Mouse (Mus musculus) CD4-positive, CD25-positive, alpha-beta regulatory T cell, adult 4 months (primary cell): ENCODE data around the gene Lrrc49. TPM values are rescaled to one million over a fixed set of nuclear protein-coding genes. Genes with fewer than 3 reads are reported as not detected.

Experiments
- ATAC-seq: one replicate; pipeline ENCODE4 v1.8.0; 2017
- polyA plus RNA-seq, 2 experiments: library from polyadenylated mRNA; unstranded; fragments of 100-300 nt; shearing (Covaris generic); gene quantifications; one replicate each; pipeline ENCODE4 v1.2.1; 2017

The Lrrc49 gene
- polyA plus RNA-seq, 2 experiments from 2014 or later: 1.8 to 2.1 TPM

- ATAC-seq: no peak
Measured at GRCm38 (mm10) chr9:60672568-60672967, 15.4 kb downstream of the Lrrc49 start.

GRCm38 (mm10) chr9:60668886-60669285, 19.1 kb downstream of the Lrrc49 start:
- no peak for ATAC-seq

GRCm38 (mm10) chr9:60665535-60665934, 22.4 kb downstream of the Lrrc49 start:
- ATAC-seq: no peak

GRCm38 (mm10) chr9:60664866-60665265, 23.1 kb downstream of the Lrrc49 start:
- ATAC-seq: no peak

GRCm38 (mm10) chr9:60664385-60664784, 23.6 kb downstream of the Lrrc49 start:
- ATAC-seq: no peak

- no peak for ATAC-seq
Measured at GRCm38 (mm10) chr9:60662936-60663335, 25.0 kb downstream of the Lrrc49 start.

- ATAC-seq: no peak
Measured at GRCm38 (mm10) chr9:60653582-60653981, 34.4 kb downstream of the Lrrc49 start.

- ATAC-seq: no peak
Measured at GRCm38 (mm10) chr9:60653137-60653536, 34.8 kb downstream of the Lrrc49 start.

GRCm38 (mm10) chr9:60650277-60650676, 37.7 kb downstream of the Lrrc49 start:
- ATAC-seq: no peak

- no peak for ATAC-seq
Measured at GRCm38 (mm10) chr9:60648981-60649975, 38.7 kb downstream of the Lrrc49 start.

GRCm38 (mm10) chr9:60633601-60634000, 54.4 kb downstream of the Lrrc49 start:
- ATAC-seq: no peak

GRCm38 (mm10) chr9:60626311-60626791, 61.6 kb downstream of the Lrrc49 start:
- no peak for ATAC-seq

- ATAC-seq: no peak
Measured at GRCm38 (mm10) chr9:60625895-60626294, 62.1 kb downstream of the Lrrc49 start.

GRCm38 (mm10) chr9:60616946-60617345, 71.0 kb downstream of the Lrrc49 start:
- ATAC-seq: no peak

- no peak for ATAC-seq
Measured at GRCm38 (mm10) chr9:60616359-60616758, 71.6 kb downstream of the Lrrc49 start.

- no peak for ATAC-seq
Measured at GRCm38 (mm10) chr9:60612260-60612659, 75.7 kb downstream of the Lrrc49 start.

- ATAC-seq: no peak
Measured at GRCm38 (mm10) chr9:60610194-60610593, 77.8 kb downstream of the Lrrc49 start.

GRCm38 (mm10) chr9:60608857-60609256, 79.1 kb downstream of the Lrrc49 start:
- ATAC-seq: no peak

GRCm38 (mm10) chr9:60608086-60608485, 79.9 kb downstream of the Lrrc49 start:
- no peak for ATAC-seq

GRCm38 (mm10) chr9:60604971-60605370, 83.0 kb downstream of the Lrrc49 start:
- no peak for ATAC-seq

- no peak for ATAC-seq
Measured at GRCm38 (mm10) chr9:60601936-60602335, 86.0 kb downstream of the Lrrc49 start.

GRCm38 (mm10) chr9:60600273-60600672, 87.7 kb downstream of the Lrrc49 start:
- no peak for ATAC-seq

- ATAC-seq: no peak
Measured at GRCm38 (mm10) chr9:60599489-60599888, 88.5 kb downstream of the Lrrc49 start.

- ATAC-seq: no peak
Measured at GRCm38 (mm10) chr9:60595406-60595805, 92.6 kb downstream of the Lrrc49 start.
